Mouse (Mus musculus) liver, embryonic 13.5 days (tissue): ENCODE data around the gene Eif5a. TPM values are rescaled to one million over a fixed set of nuclear protein-coding genes. Genes with fewer than 3 reads are reported as not detected.

Source experiments
- microRNA-seq: library from miRNA; unstranded; fragments of <30 nt; microRNA quantifications from one replicate; pipeline ENCODE4, GENCODE M21; 2016
- polyA plus RNA-seq: library from polyadenylated mRNA; unstranded; fragments of >200 nt; fragmentation: Nextera tagmentation; extraction: Ambion mirVana; gene quantifications from 2 replicates; pipeline ENCODE4 v1.2.1, GENCODE M21; 2015

Gene Eif5a
- polyA plus RNA-seq, 1 experiment from 2014 or later: 1,847 TPM

Small RNA genes within 50 kb of the gene (microRNA-seq; reads per million reads assigned to microRNA genes)
- not detected for gene Mir6924

Other genes starting within 250 kb of the Eif5a start
- gene Eif4a1, start 249.5 kb downstream of the Eif5a start, polyA plus RNA-seq: 351 and 453 TPM in 2 replicates
- 37.3 and 38.6 TPM in 2 replicates for gene Senp3, start 239.9 kb downstream of the Eif5a start, polyA plus RNA-seq
- gene Tnfsf13, start 236.2 kb downstream of the Eif5a start, polyA plus RNA-seq: 0.10 TPM in 1 of 2 replicates, not detected in the other
- gene Tnfsf12, start 226.1 kb downstream of the Eif5a start, polyA plus RNA-seq: 2.1 and 2.6 TPM in 2 replicates
- 1.1 and 1.4 TPM in 2 replicates for gene Tnfsfm13, start 225.9 kb downstream of the Eif5a start, polyA plus RNA-seq
- 9.6 and 10.8 TPM in 2 replicates for gene Polr2a, start 163.3 kb downstream of the Eif5a start, polyA plus RNA-seq
- not detected in 2 replicates for gene Slc35g3, start 160.0 kb downstream of the Eif5a start, polyA plus RNA-seq
- gene Zbtb4, start 156.0 kb downstream of the Eif5a start, polyA plus RNA-seq: 0.38 and 0.43 TPM in 2 replicates
- 0.43 and 0.59 TPM in 2 replicates for gene Chrnb1, start 126.0 kb downstream of the Eif5a start, polyA plus RNA-seq
- 0.07 and 0.20 TPM in 2 replicates for gene Fgf11, start 120.1 kb downstream of the Eif5a start, polyA plus RNA-seq
- gene Tmem102, start 116.3 kb downstream of the Eif5a start, polyA plus RNA-seq: 0.46 and 0.50 TPM in 2 replicates
- not detected in 2 replicates for gene Gm39566, start 106.7 kb downstream of the Eif5a start, polyA plus RNA-seq
- gene Spem2, start 103.5 kb downstream of the Eif5a start, polyA plus RNA-seq: not detected in 2 replicates
- not detected in 2 replicates for gene Spem1, start 99.8 kb downstream of the Eif5a start, polyA plus RNA-seq
- 0.68 and 0.75 TPM in 2 replicates for gene Nlgn2, start 84.2 kb downstream of the Eif5a start, polyA plus RNA-seq
- 321 and 345 TPM in 2 replicates for gene Tmem256, start 83.4 kb downstream of the Eif5a start, polyA plus RNA-seq
- gene Plscr3, start 75.6 kb downstream of the Eif5a start, polyA plus RNA-seq: 28.0 and 29.9 TPM in 2 replicates
- 0.76 and 1.5 TPM in 2 replicates for gene Tnk1, start 63.2 kb downstream of the Eif5a start, polyA plus RNA-seq
- not detected in 2 replicates for gene Tmem95, start 43.9 kb downstream of the Eif5a start, polyA plus RNA-seq
- gene Kctd11, start 40.6 kb downstream of the Eif5a start, polyA plus RNA-seq: 0.89 and 1.3 TPM in 2 replicates
- 4.4 and 4.9 TPM in 2 replicates for gene Acap1, start 26.4 kb downstream of the Eif5a start, polyA plus RNA-seq
- 0.89 and 1.0 TPM in 2 replicates for gene 2810408A11Rik, start 21.0 kb downstream of the Eif5a start, polyA plus RNA-seq
- 2.3 and 2.8 TPM in 2 replicates for gene Neurl4, start 20.9 kb downstream of the Eif5a start, polyA plus RNA-seq
- gene Gps2, start 8.1 kb downstream of the Eif5a start, polyA plus RNA-seq: 107 and 116 TPM in 2 replicates
- gene Ybx2, start 13.8 kb upstream of the Eif5a start, polyA plus RNA-seq: 0.28 and 0.30 TPM in 2 replicates
- gene Slc2a4, start 26.2 kb upstream of the Eif5a start, polyA plus RNA-seq: 14.2 TPM in 2 replicates
- 2.4 and 4.2 TPM in 2 replicates for gene Cldn7, start 42.8 kb upstream of the Eif5a start, polyA plus RNA-seq
- gene Ctdnep1, start 59.2 kb upstream of the Eif5a start, polyA plus RNA-seq: 8.7 and 10.1 TPM in 2 replicates
- gene Elp5, start 60.6 kb upstream of the Eif5a start, polyA plus RNA-seq: 84.9 and 86.9 TPM in 2 replicates
- 259 and 294 TPM in 2 replicates for gene Gabarap, start 69.2 kb upstream of the Eif5a start, polyA plus RNA-seq
- gene Phf23, start 73.8 kb upstream of the Eif5a start, polyA plus RNA-seq: 29.8 and 32.7 TPM in 2 replicates
- 6.4 and 7.4 TPM in 2 replicates for gene Dvl2, start 78.6 kb upstream of the Eif5a start, polyA plus RNA-seq
- 83.7 and 87.2 TPM in 2 replicates for gene Acadvl, start 93.5 kb upstream of the Eif5a start, polyA plus RNA-seq
- 1.1 and 1.2 TPM in 2 replicates for gene Dlg4, start 95.0 kb upstream of the Eif5a start, polyA plus RNA-seq
- gene Asgr1, start 132.1 kb upstream of the Eif5a start, polyA plus RNA-seq: 1.4 and 1.8 TPM in 2 replicates
- gene Asgr2, start 170.7 kb upstream of the Eif5a start, polyA plus RNA-seq: 5.2 and 5.7 TPM in 2 replicates
- 1.2 and 1.3 TPM in 2 replicates for gene Mgl2, start 208.4 kb upstream of the Eif5a start, polyA plus RNA-seq
- 0.27 and 0.32 TPM in 2 replicates for gene Clec10a, start 234.2 kb upstream of the Eif5a start, polyA plus RNA-seq